Comparison of ENCODE assay signal across 8 mouse cellular contexts in genomic region chr5:105731627-105732432, GRCm38 (mm10). TPM values are rescaled to one million over a fixed set of nuclear protein-coding genes. Genes with fewer than 3 reads are reported as not detected.
DNase-seq lines count a peak whose midpoint lies in the region; ATAC-seq and TF ChIP-seq lines count a peak whose summit lies in the region.

No protein-coding gene starts in this region.

- peak; percentile 33 to 46 for DNase-seq in layer of hippocampus, postnatal 36 days
- DNase-seq in layer of hippocampus, adult 18-20 months (ENCODE audit: low spot score in 2 of 2), result no peak
- DNase-seq in cerebellum, postnatal 14 days, result peak; percentile 38 to 43
- peak; percentile 66 for DNase-seq in gastrocnemius, postnatal 10 days
- DNase-seq in hindbrain, postnatal 0 days (ENCODE audit: low spot score), result peak; percentile 69
- DNase-seq in liver, embryonic 11.5 days (ENCODE audit: low spot score), result peak; percentile 81
- DNase-seq in monocyte, adult 2 months (ENCODE audit: low read depth in 1 of 2, low spot score in 2 of 2), result peak; percentile 33 to 47

- peak overlapping the region; percentile 58 for H3K9ac ChIP-seq in hindbrain, postnatal 0 days (replicated peaks; ENCODE audit: low read length)
- H3K9ac ChIP-seq in liver, embryonic 11.5 days (ENCODE audit: low read depth, low read length), result peak overlapping the region; percentile 85
- peak overlapping the region; percentile 57 for H3K9ac ChIP-seq in stomach, embryonic 14.5 days (replicated peaks; ENCODE audit: low read depth, low read length)

- 4% methylated on average over 48 of the region's 52 CpGs for WGBS in hindbrain, postnatal 0 days
- WGBS in liver, embryonic 11.5 days, result 3% methylated on average over 52 of the region's 52 CpGs
- 2% methylated on average over 52 of the region's 52 CpGs for WGBS in stomach, embryonic 14.5 days

- H3K4me2 ChIP-seq in hindbrain, postnatal 0 days (ENCODE audit: low read depth, low read length), result peak overlapping the region; percentile 95
- peak overlapping the region; percentile 87 for H3K4me2 ChIP-seq in liver, embryonic 11.5 days
- peak overlapping the region; percentile 93 for H3K4me2 ChIP-seq in stomach, embryonic 14.5 days (replicated peaks; ENCODE audit: low read depth, low read length)

- peak; percentile 31 for TF ChIP-seq CTCF in hindbrain, postnatal 0 days (IDR thresholded peaks at IDR 0.05; ENCODE audit: low read depth)

- peak; percentile 85 for ATAC-seq in hindbrain, postnatal 0 days
- ATAC-seq in liver, embryonic 11.5 days (replicated peaks; ENCODE audit: low FRiP score), result peak; percentile 80
- peak; percentile 77 for ATAC-seq in stomach, embryonic 14.5 days (ENCODE audit: insufficient number of reproducible peaks, insufficient read depth, low FRiP score, low read depth)

- 0 out of 2 replicates have a peak, but pooled peaks cover 3% of the 10 kb centered on the region for H3K4me1 ChIP-seq in hindbrain, postnatal 0 days (ENCODE audit: insufficient read depth, low read length)
- H3K4me1 ChIP-seq in liver, embryonic 11.5 days (replicated peaks; ENCODE audit: control insufficient read depth, insufficient read depth, low read length), result peaks cover 31% of the 10 kb centered on the region
- peaks cover 16% of the 10 kb centered on the region for H3K4me1 ChIP-seq in stomach, embryonic 14.5 days (ENCODE audit: control insufficient read depth, insufficient read depth, low read length)

- H3K4me3 ChIP-seq in hindbrain, postnatal 0 days (ENCODE audit: low read length), result peak overlapping the region; percentile 46
- H3K4me3 ChIP-seq in liver, embryonic 11.5 days (ENCODE audit: low read depth, low read length), result peak overlapping the region; percentile 62
- peak overlapping the region; percentile 48 for H3K4me3 ChIP-seq in stomach, embryonic 14.5 days (ENCODE audit: low read depth, low read length)

- no peaks in the 10 kb centered on the region for H3K27me3 ChIP-seq in hindbrain, postnatal 0 days (ENCODE audit: insufficient read depth, low read length)
- H3K27me3 ChIP-seq in liver, embryonic 11.5 days (replicated peaks; ENCODE audit: control insufficient read depth, insufficient read depth, low read length), result no peaks in the 10 kb centered on the region
- H3K27me3 ChIP-seq in stomach, embryonic 14.5 days (ENCODE audit: control insufficient read depth, insufficient read depth, low read length), result no peaks in the 10 kb centered on the region

- H3K27ac ChIP-seq in hindbrain, postnatal 0 days, result peak overlapping the region; percentile 51; the same call in 1 of the 2 replicates
- peak overlapping the region; percentile 68 for H3K27ac ChIP-seq in liver, embryonic 11.5 days (ENCODE audit: low read depth, low read length)
- H3K27ac ChIP-seq in stomach, embryonic 14.5 days (ENCODE audit: low read length), result peak overlapping the region; percentile 66

- no peaks in the 10 kb centered on the region for H3K9me3 ChIP-seq in hindbrain, postnatal 0 days (ENCODE audit: low read length)
- H3K9me3 ChIP-seq in liver, embryonic 11.5 days (ENCODE audit: control insufficient read depth, low read length), result no peaks in the 10 kb centered on the region
- no peaks in the 10 kb centered on the region for H3K9me3 ChIP-seq in stomach, embryonic 14.5 days (ENCODE audit: control insufficient read depth, low read depth, low read length)

- H3K36me3 ChIP-seq in hindbrain, postnatal 0 days (ENCODE audit: insufficient read depth, low read length), result no peaks in the 10 kb centered on the region
- no peaks in the 10 kb centered on the region for H3K36me3 ChIP-seq in liver, embryonic 11.5 days (ENCODE audit: control insufficient read depth, insufficient read depth, low read length)
- H3K36me3 ChIP-seq in stomach, embryonic 14.5 days (ENCODE audit: control insufficient read depth, insufficient read depth, low read length), result no peaks in the 10 kb centered on the region

RNA-seq across cellular contexts. Expression of gene Lrrc8d, which starts 32.1 kb away (rescaled TPM):
- 10 to 100 TPM; 47.7 to 48.8 TPM for total RNA-seq in layer of hippocampus, postnatal 36 days (2021)
- total RNA-seq in layer of hippocampus, adult 18-20 months (2021), result 10 to 100 TPM; 46.8 to 47.8 TPM
- total RNA-seq in gastrocnemius, postnatal 10 days (2021), result 10 to 100 TPM; 10.8 to 11.1 TPM
- total RNA-seq in hindbrain, postnatal 0 days (2014; rRNA removed), result 11.7 and 14.2 TPM in 2 replicates
- polyA plus RNA-seq in hindbrain, postnatal 0 days (2015; fragmentation: Nextera tagmentation; extraction: Ambion mirVana), result 27.6 and 27.7 TPM in 2 replicates
- 18.0 and 21.4 TPM in 2 replicates for polyA plus RNA-seq in liver, embryonic 11.5 days (2014; fragmentation: Nextera tagmentation; extraction: Ambion mirVana)
- 17.6 and 20.7 TPM in 2 replicates for polyA plus RNA-seq in stomach, embryonic 14.5 days (2014; fragmentation: Nextera tagmentation; extraction: Ambion mirVana)

Comparison
In these comparisons a context has a peak if more than half of its experiments do, and no peak if none do; other contexts are left out.
1. DNase-seq: peak in layer of hippocampus, postnatal 36 days (2 of 2), cerebellum, postnatal 14 days (2 of 2), gastrocnemius, postnatal 10 days (single experiment), hindbrain, postnatal 0 days (single experiment), liver, embryonic 11.5 days (single experiment) and monocyte, adult 2 months (2 of 2); none in layer of hippocampus, adult 18-20 months (0 of 2).
2. Peak in every context shown above with its lines, with median percentiles within 50 percentile points of each other: ATAC-seq, H3K27ac ChIP-seq, H3K4me2 ChIP-seq, H3K4me3 ChIP-seq and H3K9ac ChIP-seq.